Mouse (Mus musculus): ENCODE data around the gene Ccdc59. TPM values are rescaled to one million over a fixed set of nuclear protein-coding genes. Genes with fewer than 3 reads are reported as not detected.

The Ccdc59 gene
- polyA plus RNA-seq, 1 experiment from 2014 or later: 44.2 TPM

DNA sequence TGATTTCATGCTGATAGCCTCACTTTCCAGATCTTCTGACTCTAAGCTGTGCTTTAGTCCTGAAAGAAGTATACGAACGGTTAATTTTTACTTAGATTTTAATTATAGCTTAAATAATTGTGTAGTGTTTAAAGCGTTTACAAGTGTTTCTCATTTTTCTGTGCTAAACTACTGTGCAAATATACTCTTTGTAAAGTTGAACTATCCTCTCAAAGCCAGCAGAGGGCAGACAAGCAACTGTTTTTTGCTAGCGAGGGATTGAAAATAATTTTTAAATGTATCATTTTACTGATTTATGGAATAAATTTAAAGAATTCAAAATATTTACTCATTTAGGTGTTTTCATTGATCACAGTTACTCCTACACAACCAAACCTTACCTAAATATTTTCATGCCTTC lies 26.4 kb downstream of the Ccdc59 start:
- 51% methylated on average over 4 of the region's 4 CpGs for WGBS
- Histone ChIP-seq H3K27ac (no peak overlapping the region), H3K9ac (no peak overlapping the region), H3K4me3 (no peak overlapping the region), H3K36me3 (replicated peaks) (no peaks in the 10 kb centered on the region), H3K27me3 (replicated peaks) (no peaks in the 10 kb centered on the region), H3K4me1 (no peaks in the 10 kb centered on the region), H3K9me3 (no peaks in the 10 kb centered on the region), H3K4me2 (no peak overlapping the region)
- no peak for ATAC-seq (replicated peaks)

Other genes starting within 250 kb of the Ccdc59 start
- gene Mettl25, start 313 bp downstream of the Ccdc59 start, polyA plus RNA-seq (2015; fragmentation: Nextera tagmentation; extraction: Ambion mirVana): 14.1 and 14.9 TPM in 2 replicates

Measured in midbrain, embryonic 15.5 days (tissue).